Mouse (Mus musculus): ENCODE data around the gene Prps1l1.
A peak's percentile ranks its signal among the peaks of the same experiment; 100 is the strongest.

Prps1l1 gene

DNA sequence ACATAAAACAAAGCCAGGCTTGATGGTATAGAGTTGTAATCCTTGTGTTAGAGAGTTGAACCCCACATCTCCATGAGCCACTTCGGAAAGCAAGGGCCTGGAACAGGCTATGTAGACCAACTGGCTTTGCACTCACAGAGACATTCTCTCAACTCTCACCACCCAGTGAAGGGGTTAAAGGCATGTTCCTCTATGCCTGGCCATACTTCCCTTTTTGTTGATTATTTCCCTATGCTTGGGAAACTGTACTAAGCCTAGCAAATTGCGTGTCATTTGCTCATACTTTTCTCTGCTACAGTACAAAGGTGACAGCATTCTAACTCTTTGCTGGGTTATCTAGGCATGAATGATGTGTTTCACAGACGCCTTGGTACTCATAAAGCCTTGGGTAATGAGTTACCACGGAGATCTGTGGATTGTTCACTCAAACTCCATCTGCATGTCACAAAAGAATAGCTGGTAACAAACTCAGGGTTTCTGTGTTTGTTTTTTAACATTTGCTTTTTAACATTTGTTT, 41.4 kb downstream of the Prps1l1 start:
- DNase-seq (ENCODE audit: low spot score): peak; percentile 12

DNA sequence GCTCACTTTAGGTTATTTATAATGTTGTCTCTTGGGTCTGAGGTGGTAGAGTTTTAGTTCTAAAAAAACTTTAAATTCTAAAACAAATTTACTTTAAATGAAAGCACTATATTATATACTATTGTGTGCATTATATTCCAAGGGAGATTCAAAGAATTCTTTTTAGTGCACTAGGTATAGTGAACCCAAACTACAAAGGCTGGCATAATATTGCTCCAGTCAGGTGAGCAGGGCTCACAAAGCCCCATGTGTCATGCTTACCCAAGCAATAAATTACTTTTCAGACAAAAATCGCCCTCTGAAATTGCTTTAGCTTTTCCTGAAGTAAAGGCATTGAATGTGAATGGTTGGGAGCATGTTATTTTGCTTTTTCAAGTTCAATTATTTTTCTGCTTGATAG, 43.0 kb downstream of the Prps1l1 start:
- no peak for DNase-seq (ENCODE audit: low spot score)

All from lung, postnatal 25 days (tissue).